Mouse (Mus musculus) heart, embryonic 13.5 days (tissue): ENCODE data around the gene Tekt4. TPM values are rescaled to one million over a fixed set of nuclear protein-coding genes. Genes with fewer than 3 reads are reported as not detected.

Source experiments
- ATAC-seq: fragments of 200-750 bp; cut with Nextera tagmentation; 2 replicates; pipeline ENCODE4 v1.8.0; 2017; ENCODE audit warnings: moderate TSS enrichment; ENCODE audit not compliant: insufficient number of reproducible peaks, low FRiP score, low TSS enrichment; ENCODE audit errors: extremely low read depth
- H3K27ac ChIP-seq: fragments of 300-500 bp; sonication (generic); replicated peaks from 2 replicates; pipeline ENCODE4 v1.5.1; 2015; ENCODE audit warnings: moderate library complexity, mild to moderate bottlenecking, inconsistent platforms
- H3K27me3 ChIP-seq: fragments of 300-500 bp; sonication (generic); replicated peaks from 2 replicates; pipeline ENCODE4 v1.6.1; 2015; ENCODE audit warnings: mild to moderate bottlenecking, inconsistent platforms
- H3K36me3 ChIP-seq: fragments of 300-500 bp; sonication (generic); 2 replicates; pipeline ENCODE4 v1.6.1; 2015; ENCODE audit warnings: mild to moderate bottlenecking, inconsistent platforms
- H3K4me1 ChIP-seq: fragments of 300-500 bp; sonication (generic); 2 replicates; pipeline ENCODE4 v1.6.1; 2015; ENCODE audit warnings: inconsistent platforms
- H3K4me2 ChIP-seq: fragments of 300-500 bp; sonication (generic); 2 replicates; pipeline ENCODE4 v1.6.1; 2015; ENCODE audit warnings: inconsistent platforms, mild to moderate bottlenecking, moderate library complexity
- H3K4me3 ChIP-seq: fragments of 300-500 bp; sonication (generic); 2 replicates; pipeline ENCODE4 v1.5.1; 2015; ENCODE audit warnings: moderate library complexity, mild to moderate bottlenecking, inconsistent platforms
- H3K9ac ChIP-seq: fragments of 300-500 bp; sonication (generic); 2 replicates; pipeline ENCODE4 v1.6.1; 2015; ENCODE audit warnings: inconsistent platforms, mild to moderate bottlenecking, moderate library complexity
- H3K9me3 ChIP-seq: fragments of 300-500 bp; sonication (generic); 2 replicates; pipeline ENCODE4 v1.6.1; 2016; ENCODE audit warnings: inconsistent platforms
- WGBS: fragments of 180-500 bp; shearing (Covaris S2); methylation state at CpG from one replicate; pipeline ENCODE4 v1.1.7; 2015; ENCODE audit warnings: mixed read lengths; 5-methylcytosine and 5-hydroxymethylcytosine counted together
- polyA plus RNA-seq: library from polyadenylated mRNA; unstranded; fragments of >200 nt; fragmentation: Nextera tagmentation; extraction: Ambion mirVana; gene quantifications from 2 replicates; pipeline ENCODE4 v1.2.1, GENCODE M21; 2015

Gene Tekt4
- polyA plus RNA-seq, 1 experiment from 2014 or later = 0.23 TPM

DNA sequence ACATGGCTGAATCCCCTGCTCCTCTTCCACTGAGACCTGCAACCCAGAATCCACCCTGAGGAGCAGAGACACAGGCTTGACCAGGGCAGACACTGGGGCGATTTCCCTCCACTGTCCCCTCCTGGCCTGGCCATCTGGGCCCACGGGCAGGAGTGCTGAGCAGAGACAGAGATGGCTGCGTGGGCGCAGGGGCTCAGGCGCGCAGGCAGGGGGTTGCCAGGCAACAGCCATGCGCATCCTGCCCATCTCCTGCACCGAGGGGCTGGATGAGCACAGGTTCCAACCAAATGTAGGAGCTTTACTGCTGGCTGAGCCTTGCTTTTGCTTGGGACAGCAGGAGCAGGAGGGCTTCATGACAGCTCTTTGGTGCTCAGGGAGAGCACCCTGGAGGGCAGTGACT lies 2.1 kb downstream of the Tekt4 start:
- Histone ChIP-seq H3K9me3 (peaks cover 5% of the 10 kb centered on the region; the same call in 1 of the 2 replicates), H3K9ac (no peak overlapping the region), H3K4me3 (no peak overlapping the region), H3K36me3 (no peaks in the 10 kb centered on the region), H3K4me2 (no peak overlapping the region), H3K27ac (no peak overlapping the region), H3K27me3 (no peaks in the 10 kb centered on the region), H3K4me1 (peaks cover 14% of the 10 kb centered on the region)
- 71% methylated on average over 8 of the region's 8 CpGs for WGBS
- ATAC-seq = no peak

GRCm38 (mm10) chr17:25462236-25462875 lies 7.9 kb downstream of the Tekt4 start:
- H3K9ac ChIP-seq = peak overlapping the region; percentile 73
- H3K4me1 ChIP-seq = peaks cover 61% of the 10 kb centered on the region
- peak overlapping the region; percentile 54 for H3K4me2 ChIP-seq
- H3K27me3 ChIP-seq = no peaks in the 10 kb centered on the region
- H3K27ac ChIP-seq = peak overlapping the region; percentile 99
- ATAC-seq = peak; percentile 60
- H3K4me3 ChIP-seq = 0 out of 2 replicates have a peak overlapping the region, but pooled peaks have one; percentile 15
- WGBS = 20% methylated on average over 9 of the region's 9 CpGs
- no peaks in the 10 kb centered on the region for H3K36me3 ChIP-seq
- peaks cover 5% of the 10 kb centered on the region; the same call in 1 of the 2 replicates for H3K9me3 ChIP-seq

DNA sequence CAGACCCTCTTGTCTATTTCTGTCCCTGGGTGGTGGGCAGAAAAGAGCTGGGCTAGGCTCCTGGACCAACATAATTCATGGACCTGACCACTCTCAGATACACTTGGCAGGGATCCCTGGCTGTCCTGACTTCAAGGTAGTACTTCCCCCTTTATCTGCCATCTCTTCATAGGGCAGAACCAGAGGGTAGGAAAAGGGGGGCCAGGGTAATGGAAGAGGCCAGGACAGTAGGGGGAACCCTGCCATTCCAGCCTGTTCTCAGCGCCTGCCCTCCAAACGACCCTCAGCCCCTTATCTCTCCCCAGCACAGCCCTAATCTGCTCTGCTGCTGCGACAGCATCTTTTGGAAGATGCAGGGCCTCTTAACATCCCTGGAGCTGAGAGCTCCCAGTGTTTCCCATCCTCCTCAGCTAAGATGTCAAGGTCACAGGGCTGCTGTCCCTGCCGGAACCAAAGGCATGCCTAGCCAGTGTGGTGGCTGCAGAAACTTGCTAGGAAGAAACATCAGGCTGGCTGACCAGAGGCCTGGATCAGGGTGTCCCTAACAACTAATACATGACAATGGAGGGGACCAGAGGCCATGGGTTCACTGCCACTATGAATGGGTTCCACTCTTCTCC lies 9.0 kb downstream of the Tekt4 start:
- Histone ChIP-seq H3K4me1 (peaks cover 72% of the 10 kb centered on the region), H3K4me2 (peak overlapping the region; percentile 54), H3K4me3 (0 out of 2 replicates have a peak overlapping the region, but pooled peaks have one; percentile 15), H3K27me3 (no peaks in the 10 kb centered on the region), H3K36me3 (no peaks in the 10 kb centered on the region), H3K9me3 (peaks cover 5% of the 10 kb centered on the region; the same call in 1 of the 2 replicates), H3K27ac (peak overlapping the region; percentile 99), H3K9ac (peak overlapping the region; percentile 73)
- ATAC-seq = no peak
- WGBS = 7% methylated on average over 4 of the region's 4 CpGs

DNA sequence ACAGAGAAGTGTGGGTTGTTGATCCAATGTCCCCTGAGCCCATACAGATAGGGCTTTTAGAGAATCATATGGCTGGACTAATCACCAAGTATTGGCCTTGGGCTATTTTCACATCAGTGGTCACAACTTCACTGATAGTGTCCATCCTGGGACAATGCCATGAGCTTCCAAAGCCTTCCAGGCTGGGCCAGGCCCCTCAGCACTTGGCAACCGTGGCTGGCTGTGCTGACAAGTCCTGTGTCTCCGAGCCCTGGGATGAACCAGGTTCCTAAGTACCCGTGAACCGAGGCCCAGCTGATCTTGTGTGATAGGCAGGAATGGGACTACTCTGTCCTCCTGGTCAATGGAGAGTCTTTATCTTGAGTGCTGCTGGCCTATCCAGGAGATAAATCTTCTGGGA lies 9.7 kb downstream of the Tekt4 start:
- ATAC-seq = no peak
- no peaks in the 10 kb centered on the region for H3K27me3 ChIP-seq
- H3K4me1 ChIP-seq = peaks cover 78% of the 10 kb centered on the region
- 0 out of 2 replicates have a peak overlapping the region, but pooled peaks have one; percentile 54 for H3K4me2 ChIP-seq
- peak overlapping the region; percentile 47; the same call in 1 of the 2 replicates for H3K9ac ChIP-seq
- peak overlapping the region; percentile 99 for H3K27ac ChIP-seq
- 44% methylated on average over 4 of the region's 4 CpGs for WGBS
- no peaks in the 10 kb centered on the region for H3K36me3 ChIP-seq
- H3K4me3 ChIP-seq = no peak overlapping the region
- peaks cover 5% of the 10 kb centered on the region; the same call in 1 of the 2 replicates for H3K9me3 ChIP-seq

GRCm38 (mm10) chr17:25466257-25466656 lies 11.8 kb downstream of the Tekt4 start:
- Histone ChIP-seq H3K4me1 (peaks cover 90% of the 10 kb centered on the region), H3K36me3 (no peaks in the 10 kb centered on the region), H3K4me3 (no peak overlapping the region), H3K27me3 (peaks cover 4% of the 10 kb centered on the region; the same call in 1 of the 2 replicates), H3K4me2 (no peak overlapping the region), H3K27ac (peak overlapping the region; percentile 3), H3K9ac (no peak overlapping the region), H3K9me3 (no peaks in the 10 kb centered on the region)
- ATAC-seq = no peak
- WGBS = 35% methylated on average over 2 of the region's 2 CpGs

GRCm38 (mm10) chr17:25467781-25468180 lies 13.4 kb downstream of the Tekt4 start:
- peak overlapping the region; percentile 55 for H3K27ac ChIP-seq
- no peaks in the 10 kb centered on the region for H3K36me3 ChIP-seq
- no peaks in the 10 kb centered on the region for H3K9me3 ChIP-seq
- WGBS = 20% methylated on average over 6 of the region's 6 CpGs
- H3K4me1 ChIP-seq = peaks cover 90% of the 10 kb centered on the region
- H3K4me2 ChIP-seq = no peak overlapping the region
- no peak overlapping the region for H3K9ac ChIP-seq
- no peak overlapping the region for H3K4me3 ChIP-seq
- peaks cover 18% of the 10 kb centered on the region for H3K27me3 ChIP-seq
- ATAC-seq = no peak

- H3K27ac ChIP-seq = peak overlapping the region; percentile 55; the same call in 1 of the 2 replicates
Measured at GRCm38 (mm10) chr17:25468301-25468700, 13.9 kb downstream of the Tekt4 start.

DNA sequence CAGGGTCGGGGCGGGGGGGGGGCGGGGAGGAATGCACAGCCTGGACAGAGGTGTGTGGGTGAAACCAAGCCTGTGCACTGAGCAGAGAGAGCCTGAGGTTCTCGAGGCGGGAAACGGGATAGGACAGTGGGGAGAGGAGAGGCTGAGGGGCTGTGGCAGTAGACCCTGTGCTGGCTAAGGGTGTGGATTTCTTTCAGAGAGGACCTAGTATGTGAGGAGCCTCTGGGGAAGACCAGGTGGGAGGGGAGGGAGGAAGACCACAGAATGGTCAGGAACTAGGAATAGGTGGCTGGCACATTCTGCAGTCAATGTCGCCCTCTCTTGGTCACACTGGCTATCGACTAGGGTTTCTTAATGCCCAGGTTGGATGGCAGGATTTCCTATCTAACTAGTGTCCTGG lies 15.4 kb downstream of the Tekt4 start:
- H3K4me1 ChIP-seq = peaks cover 80% of the 10 kb centered on the region
- ATAC-seq = no peak
- 26% methylated on average over 7 of the region's 8 CpGs for WGBS
- no peaks in the 10 kb centered on the region for H3K36me3 ChIP-seq
- H3K27ac ChIP-seq = no peak overlapping the region
- no peak overlapping the region for H3K9ac ChIP-seq
- no peak overlapping the region for H3K4me2 ChIP-seq
- H3K4me3 ChIP-seq = no peak overlapping the region
- H3K27me3 ChIP-seq = peaks cover 34% of the 10 kb centered on the region
- no peaks in the 10 kb centered on the region for H3K9me3 ChIP-seq

More at GRCm38 (mm10) chr17:25468301-25468700, 13.9 kb downstream of the Tekt4 start:
- no peak for ATAC-seq
- Histone ChIP-seq H3K27me3 (peaks cover 23% of the 10 kb centered on the region), H3K9ac (peak overlapping the region; percentile 44), H3K36me3 (no peaks in the 10 kb centered on the region), H3K4me1 (peaks cover 84% of the 10 kb centered on the region), H3K9me3 (no peaks in the 10 kb centered on the region), H3K4me3 (no peak overlapping the region), H3K4me2 (no peak overlapping the region)
- WGBS = 34% methylated on average over 6 of the region's 6 CpGs

DNA sequence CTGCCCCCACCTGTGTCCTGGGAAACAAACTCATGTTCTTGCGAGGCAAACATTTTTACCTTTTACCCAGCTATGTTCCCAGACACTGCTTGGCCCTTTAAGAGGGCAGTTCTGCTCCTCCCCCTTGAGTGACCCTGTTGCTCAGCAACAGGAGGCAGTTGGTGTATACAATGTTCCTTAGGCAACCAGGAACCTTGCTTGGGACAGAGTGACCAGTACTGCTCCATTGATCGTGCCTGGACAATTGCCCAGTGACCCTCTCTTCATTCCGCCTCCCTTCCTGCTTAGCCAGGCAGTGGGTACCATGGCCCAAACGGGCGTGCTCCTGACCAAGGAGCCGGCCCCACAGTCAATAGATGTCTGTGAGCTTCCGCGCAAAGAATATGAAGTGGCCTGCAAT lies 17.0 kb downstream of the Tekt4 start:
- peaks cover 74% of the 10 kb centered on the region for H3K4me1 ChIP-seq
- ATAC-seq = no peak
- H3K27ac ChIP-seq = no peak overlapping the region
- peaks cover 47% of the 10 kb centered on the region for H3K27me3 ChIP-seq
- peak overlapping the region; percentile 61 for H3K4me2 ChIP-seq
- no peaks in the 10 kb centered on the region for H3K9me3 ChIP-seq
- H3K9ac ChIP-seq = no peak overlapping the region
- 35% methylated on average over 8 of the region's 8 CpGs for WGBS
- no peaks in the 10 kb centered on the region for H3K36me3 ChIP-seq
- peak overlapping the region; percentile 24 for H3K4me3 ChIP-seq

- ATAC-seq = no peak
- Histone ChIP-seq H3K4me3 (peak overlapping the region; percentile 24), H3K27ac (no peak overlapping the region), H3K4me2 (peak overlapping the region; percentile 61), H3K36me3 (no peaks in the 10 kb centered on the region), H3K4me1 (peaks cover 74% of the 10 kb centered on the region), H3K27me3 (peaks cover 53% of the 10 kb centered on the region), H3K9me3 (no peaks in the 10 kb centered on the region), H3K9ac (no peak overlapping the region)
- 24% methylated on average over 14 of the region's 14 CpGs for WGBS
Measured at GRCm38 (mm10) chr17:25472044-25472443, 17.6 kb downstream of the Tekt4 start.

- Histone ChIP-seq H3K9ac (peak overlapping the region; percentile 71), H3K4me3 (peak overlapping the region; percentile 49), H3K4me1 (peaks cover 55% of the 10 kb centered on the region), H3K27me3 (peaks cover 76% of the 10 kb centered on the region), H3K27ac (no peak overlapping the region), H3K36me3 (no peaks in the 10 kb centered on the region), H3K9me3 (no peaks in the 10 kb centered on the region), H3K4me2 (peak overlapping the region; percentile 77)
- 0 out of 2 replicates have a peak, but pooled peaks have one; percentile 16 for ATAC-seq
- 2% methylated on average over 38 of the region's 38 CpGs for WGBS
Measured at GRCm38 (mm10) chr17:25474330-25475077, 20.1 kb downstream of the Tekt4 start.
